Mouse (Mus musculus): ENCODE data around the gene Alkal2. TPM values are rescaled to one million over a fixed set of nuclear protein-coding genes. Genes with fewer than 3 reads are reported as not detected.

The Alkal2 gene
- polyA plus RNA-seq, 1 experiment from 2014 or later = 3.2 TPM

- WGBS = 43% methylated on average over 5 of the region's 5 CpGs
- DNase-seq (ENCODE audit: extremely low spot score, low spot score) = peak; percentile 59
- Histone ChIP-seq H3K27me3 (ENCODE audit: poor library complexity, severe bottlenecking) (peaks cover 24% of the 10 kb centered on the region), H3K9me3 (no peaks in the 10 kb centered on the region), H3K36me3 (replicated peaks) (peaks cover 10% of the 10 kb centered on the region), H3K4me3 (no peak overlapping the region), H3K27ac (no peak overlapping the region), H3K4me1 (no peaks in the 10 kb centered on the region)
These were observed 5.9 kb downstream of the Alkal2 start for GRCm38 (mm10) chr12:30890067-30890466.

GRCm38 (mm10) chr12:30891438-30891837 lies 7.3 kb downstream of the Alkal2 start:
- H3K27me3 ChIP-seq (ENCODE audit: poor library complexity, severe bottlenecking) = peaks cover 11% of the 10 kb centered on the region
- no peak overlapping the region for H3K27ac ChIP-seq
- H3K9me3 ChIP-seq = no peaks in the 10 kb centered on the region
- no peak overlapping the region for H3K4me3 ChIP-seq
- no peaks in the 10 kb centered on the region for H3K4me1 ChIP-seq
- peaks cover 19% of the 10 kb centered on the region for H3K36me3 ChIP-seq (replicated peaks)
- WGBS = 90% methylated on average over 7 of the region's 7 CpGs
- no peak for DNase-seq (ENCODE audit: extremely low spot score, low spot score)

- 95% methylated on average over 4 of the region's 4 CpGs for WGBS
These were observed 12.9 kb downstream of the Alkal2 start for GRCm38 (mm10) chr12:30897039-30897438.

GRCm38 (mm10) chr12:30908658-30909057 lies 24.5 kb downstream of the Alkal2 start:
- H3K36me3 ChIP-seq (replicated peaks) = peaks cover 18% of the 10 kb centered on the region
- no peaks in the 10 kb centered on the region for H3K27me3 ChIP-seq (ENCODE audit: poor library complexity, severe bottlenecking)
- H3K9me3 ChIP-seq = no peaks in the 10 kb centered on the region
- no peak overlapping the region for H3K4me3 ChIP-seq
- H3K27ac ChIP-seq = no peak overlapping the region
- peaks cover 21% of the 10 kb centered on the region for H3K4me1 ChIP-seq
- DNase-seq (ENCODE audit: extremely low spot score, low spot score) = no peak
- WGBS = 96% methylated on average over 1 of the region's 1 CpGs

More at GRCm38 (mm10) chr12:30897039-30897438, 12.9 kb downstream of the Alkal2 start:
- Histone ChIP-seq H3K4me3 (no peak overlapping the region), H3K27me3 (ENCODE audit: poor library complexity, severe bottlenecking) (no peaks in the 10 kb centered on the region), H3K27ac (no peak overlapping the region), H3K4me1 (no peaks in the 10 kb centered on the region), H3K36me3 (replicated peaks) (peaks cover 56% of the 10 kb centered on the region), H3K9me3 (no peaks in the 10 kb centered on the region)
- no peak for DNase-seq (ENCODE audit: extremely low spot score, low spot score)

GRCm38 (mm10) chr12:30909881-30910280 lies 25.8 kb downstream of the Alkal2 start:
- Histone ChIP-seq H3K27me3 (ENCODE audit: poor library complexity, severe bottlenecking) (no peaks in the 10 kb centered on the region), H3K27ac (no peak overlapping the region), H3K36me3 (replicated peaks) (peaks cover 6% of the 10 kb centered on the region), H3K4me3 (peak overlapping the region; percentile 76; the same call in 1 of the 2 replicates), H3K9me3 (no peaks in the 10 kb centered on the region), H3K4me1 (peaks cover 21% of the 10 kb centered on the region)
- no peak for DNase-seq (ENCODE audit: extremely low spot score, low spot score)
- 85% methylated on average over 2 of the region's 2 CpGs for WGBS

- Histone ChIP-seq H3K36me3 (replicated peaks) (peaks cover 3% of the 10 kb centered on the region), H3K9me3 (no peaks in the 10 kb centered on the region), H3K4me3 (peak overlapping the region; percentile 76), H3K4me1 (peaks cover 21% of the 10 kb centered on the region), H3K27ac (peak overlapping the region; percentile 91), H3K27me3 (ENCODE audit: poor library complexity, severe bottlenecking) (no peaks in the 10 kb centered on the region)
- DNase-seq (ENCODE audit: extremely low spot score, low spot score) = no peak
- WGBS = 21% methylated on average over 8 of the region's 8 CpGs
These were observed 26.7 kb downstream of the Alkal2 start for GRCm38 (mm10) chr12:30910860-30911259.

GRCm38 (mm10) chr12:30911261-30912047 lies 27.3 kb downstream of the Alkal2 start, which contains the start of the genes Acp1 and Sh3yl1:
Acp1 (minus strand) TSS chr12:30911589.
Sh3yl1 (plus strand) TSS chr12:30911668.
- H3K27ac ChIP-seq = peak within 1 kb of the TSS; percentile 91
- H3K27me3 ChIP-seq (ENCODE audit: poor library complexity, severe bottlenecking) = no peaks in the 10 kb centered on the region
- peaks cover 21% of the 10 kb centered on the region for H3K4me1 ChIP-seq
- H3K4me3 ChIP-seq = peak within 1 kb of the TSS; percentile 76
- H3K9me3 ChIP-seq = no peaks in the 10 kb centered on the region
- WGBS = under 1% methylated on average over 52 of the region's 52 CpGs
- DNase-seq (ENCODE audit: extremely low spot score, low spot score) = peak; percentile 90
- H3K36me3 ChIP-seq (replicated peaks) = peaks cover 3% of the 10 kb centered on the region

GRCm38 (mm10) chr12:30912048-30912381 lies 27.9 kb downstream of the Alkal2 start:
- peak; percentile 34 for DNase-seq (ENCODE audit: extremely low spot score, low spot score)
- peak overlapping the region; percentile 91 for H3K27ac ChIP-seq

GRCm38 (mm10) chr12:30912840-30913239 lies 28.7 kb downstream of the Alkal2 start:
- 60% methylated on average over 3 of the region's 3 CpGs for WGBS
- Histone ChIP-seq H3K4me3 (peak overlapping the region; percentile 76), H3K36me3 (replicated peaks) (peaks cover 3% of the 10 kb centered on the region; the same call in 1 of the 2 replicates), H3K9me3 (no peaks in the 10 kb centered on the region), H3K27me3 (ENCODE audit: poor library complexity, severe bottlenecking) (no peaks in the 10 kb centered on the region), H3K27ac (no peak overlapping the region), H3K4me1 (peaks cover 21% of the 10 kb centered on the region)
- DNase-seq (ENCODE audit: extremely low spot score, low spot score) = no peak

More at GRCm38 (mm10) chr12:30912048-30912381, 27.9 kb downstream of the Alkal2 start:
- under 1% methylated on average over 19 of the region's 19 CpGs for WGBS
- Histone ChIP-seq H3K27me3 (ENCODE audit: poor library complexity, severe bottlenecking) (no peaks in the 10 kb centered on the region), H3K36me3 (replicated peaks) (peaks cover 3% of the 10 kb centered on the region; the same call in 1 of the 2 replicates), H3K9me3 (no peaks in the 10 kb centered on the region), H3K4me1 (peaks cover 21% of the 10 kb centered on the region), H3K4me3 (peak overlapping the region; percentile 76)

GRCm38 (mm10) chr12:30922401-30922800 lies 38.3 kb downstream of the Alkal2 start:
- Histone ChIP-seq H3K4me3 (no peak overlapping the region), H3K27ac (no peak overlapping the region), H3K27me3 (ENCODE audit: poor library complexity, severe bottlenecking) (no peaks in the 10 kb centered on the region), H3K4me1 (no peaks in the 10 kb centered on the region), H3K36me3 (replicated peaks) (peaks cover 3% of the 10 kb centered on the region; the same call in 1 of the 2 replicates), H3K9me3 (peaks cover 3% of the 10 kb centered on the region; the same call in 1 of the 2 replicates)
- no peak for DNase-seq (ENCODE audit: extremely low spot score, low spot score)
- 69% methylated on average over 3 of the region's 3 CpGs for WGBS

GRCm38 (mm10) chr12:30928182-30928581 lies 44.1 kb downstream of the Alkal2 start:
- WGBS = 88% methylated on average over 6 of the region's 6 CpGs
- H3K4me3 ChIP-seq = no peak overlapping the region
- H3K9me3 ChIP-seq = no peaks in the 10 kb centered on the region
- no peak for DNase-seq (ENCODE audit: extremely low spot score, low spot score)
- no peaks in the 10 kb centered on the region for H3K36me3 ChIP-seq (replicated peaks)
- H3K4me1 ChIP-seq = no peaks in the 10 kb centered on the region
- H3K27ac ChIP-seq = no peak overlapping the region
- no peaks in the 10 kb centered on the region for H3K27me3 ChIP-seq (ENCODE audit: poor library complexity, severe bottlenecking)

- no peak overlapping the region for H3K4me3 ChIP-seq
These were observed 49.2 kb downstream of the Alkal2 start for GRCm38 (mm10) chr12:30933299-30933698.

GRCm38 (mm10) chr12:30936899-30937298 lies 52.8 kb downstream of the Alkal2 start:
- DNase-seq (ENCODE audit: extremely low spot score, low spot score) = no peak
- WGBS = 83% methylated on average over 2 of the region's 2 CpGs

More at GRCm38 (mm10) chr12:30933299-30933698, 49.2 kb downstream of the Alkal2 start:
- no peak for DNase-seq (ENCODE audit: extremely low spot score, low spot score)
- WGBS = 85% methylated on average over 2 of the region's 2 CpGs
- Histone ChIP-seq H3K4me1 (no peaks in the 10 kb centered on the region), H3K9me3 (no peaks in the 10 kb centered on the region), H3K36me3 (replicated peaks) (no peaks in the 10 kb centered on the region), H3K27me3 (ENCODE audit: poor library complexity, severe bottlenecking) (no peaks in the 10 kb centered on the region), H3K27ac (no peak overlapping the region)

More at GRCm38 (mm10) chr12:30936899-30937298, 52.8 kb downstream of the Alkal2 start:
- no peak overlapping the region for H3K4me3 ChIP-seq
- H3K27me3 ChIP-seq (ENCODE audit: poor library complexity, severe bottlenecking) = no peaks in the 10 kb centered on the region
- H3K4me1 ChIP-seq = no peaks in the 10 kb centered on the region
- H3K36me3 ChIP-seq (replicated peaks) = peaks cover 3% of the 10 kb centered on the region; the same call in 1 of the 2 replicates
- H3K9me3 ChIP-seq = no peaks in the 10 kb centered on the region
- no peak overlapping the region for H3K27ac ChIP-seq

Measured in forebrain, embryonic 10.5 days (tissue).